Mouse (Mus musculus): ENCODE measurements around the gene Olfr1090.

- TF ChIP-seq CTCF (IDR thresholded peaks at IDR 0.05; ENCODE audit: insufficient read depth, low read length) (no peak), POLR2A (IDR thresholded peaks at IDR 0.05; ENCODE audit: borderline replicate concordance, extremely low read depth, low read depth, low read length) (no peak)
Measured at GRCm38 (mm10) chr2:86758893-86759292, at the start of gene Olfr1090.

All from lung, adult 2 months (tissue).